Mouse (Mus musculus): ENCODE measurements around the gene Sparcl1. TPM values are rescaled to one million over a fixed set of nuclear protein-coding genes. Genes with fewer than 3 reads are reported as not detected.

The Sparcl1 gene
- total RNA-seq, 2 experiments from 2014 or later = 218 to 246 TPM

GRCm38 (mm10) chr5:104072272-104072886 is 41.2 kb downstream of the Sparcl1 start:
- DNase-seq = no peak
- intact Hi-C loops (cut with DNase I) = loop anchor here (2.0 to 10.0 kb wide), 2 partner anchors 260 to 372 kb away; no protein-coding TSS in a partner anchor

GRCm38 (mm10) chr5:104071048-104071447 is 42.5 kb downstream of the Sparcl1 start:
- intact Hi-C loops (cut with DNase I) = loop anchor here (10.0 kb wide), 1 partner anchor 374 kb away; no protein-coding TSS in a partner anchor

GRCm38 (mm10) chr5:104068751-104069150 is 44.8 kb downstream of the Sparcl1 start:
- intact Hi-C loops (cut with DNase I) = no loop called here
- peak in 1 of 2 experiments; percentile 19 for DNase-seq

More at GRCm38 (mm10) chr5:104071048-104071447, 42.5 kb downstream of the Sparcl1 start:
- no peak for DNase-seq

GRCm38 (mm10) chr5:104062773-104063551 is 50.6 kb downstream of the Sparcl1 start:
- intact Hi-C loops (cut with DNase I) = no loop called here

GRCm38 (mm10) chr5:104061936-104062772 is 51.4 kb downstream of the Sparcl1 start:
- DNase-seq = peak in 1 of 2 experiments; percentile 10
- intact Hi-C loops (cut with DNase I) = no loop called here

More at GRCm38 (mm10) chr5:104062773-104063551, 50.6 kb downstream of the Sparcl1 start:
- no peak for DNase-seq

- intact Hi-C loops (cut with DNase I) = no loop called here
Measured at GRCm38 (mm10) chr5:104060429-104060828, 53.1 kb downstream of the Sparcl1 start.

GRCm38 (mm10) chr5:104059628-104060027 is 53.9 kb downstream of the Sparcl1 start:
- no peak for DNase-seq
- intact Hi-C loops (cut with DNase I) = loop anchor here (5.0 kb wide), 1 partner anchor 57 kb away; no protein-coding TSS in a partner anchor

More at GRCm38 (mm10) chr5:104060429-104060828, 53.1 kb downstream of the Sparcl1 start:
- DNase-seq = no peak

- intact Hi-C loops (cut with DNase I) = loop anchor here (5.0 kb wide), 1 partner anchor 56 kb away; no protein-coding TSS in a partner anchor
- peak; percentile 52 to 65 for DNase-seq
Measured at GRCm38 (mm10) chr5:104058021-104058420, 55.5 kb downstream of the Sparcl1 start.

GRCm38 (mm10) chr5:104056295-104056694 is 57.2 kb downstream of the Sparcl1 start:
- DNase-seq = no peak
- intact Hi-C loops (cut with DNase I) = loop anchor here (5.0 kb wide), 1 partner anchor 54 kb away; no protein-coding TSS in a partner anchor

GRCm38 (mm10) chr5:104055816-104056215 is 57.7 kb downstream of the Sparcl1 start:
- intact Hi-C loops (cut with DNase I) = loop anchor here (5.0 kb wide), 1 partner anchor 54 kb away; no protein-coding TSS in a partner anchor
- DNase-seq = no peak

- intact Hi-C loops (cut with DNase I) = loop anchor here (5.0 kb wide), 1 partner anchor 53 kb away; no protein-coding TSS in a partner anchor
- no peak for DNase-seq
Measured at GRCm38 (mm10) chr5:104054938-104055337, 58.6 kb downstream of the Sparcl1 start.

GRCm38 (mm10) chr5:104052956-104053355 is 60.6 kb downstream of the Sparcl1 start:
- no peak for DNase-seq
- intact Hi-C loops (cut with DNase I) = no loop called here

GRCm38 (mm10) chr5:104048139-104048538 is 65.4 kb downstream of the Sparcl1 start:
- no peak for DNase-seq
- intact Hi-C loops (cut with DNase I) = loop anchor here (5.0 kb wide), 1 partner anchor 136 kb away; the partner anchor contains the start of gene Klhl8

GRCm38 (mm10) chr5:104047200-104048105 is 66.1 kb downstream of the Sparcl1 start:
- DNase-seq = peak in 1 of 2 experiments; percentile 29
- intact Hi-C loops (cut with DNase I) = loop anchor here (2.0 to 5.0 kb wide), 2 partner anchors 25 to 135 kb away; partner anchors contain the start of gene Klhl8

- intact Hi-C loops (cut with DNase I) = loop anchor here (2.0 to 5.0 kb wide), 2 partner anchors 24 to 134 kb away; partner anchors contain the start of gene Klhl8
Measured at GRCm38 (mm10) chr5:104046256-104047199, 67.0 kb downstream of the Sparcl1 start, which contains the start of gene Nudt9. TSS of gene Nudt9 (plus strand) at chr5:104046306.

GRCm38 (mm10) chr5:104043704-104044103 is 69.8 kb downstream of the Sparcl1 start:
- intact Hi-C loops (cut with DNase I) = no loop called here
- DNase-seq = no peak

More at GRCm38 (mm10) chr5:104046256-104047199, 67.0 kb downstream of the Sparcl1 start, which contains the start of gene Nudt9:
- peak; percentile 94 to 96 for DNase-seq

GRCm38 (mm10) chr5:104042906-104043305 is 70.6 kb downstream of the Sparcl1 start:
- DNase-seq = no peak
- intact Hi-C loops (cut with DNase I) = no loop called here
